Mouse (Mus musculus) intestine, embryonic 16.5 days (tissue): ENCODE data around the gene Ncs1. TPM values are rescaled to one million over a fixed set of nuclear protein-coding genes. Genes with fewer than 3 reads are reported as not detected.
A peak's percentile ranks its signal among the peaks of the same experiment; 100 is the strongest.

Experiments used
- ATAC-seq: fragments of 200-750 bp; cut with Nextera tagmentation; 2 replicates; pipeline ENCODE4 v1.8.0; 2017; ENCODE audit warnings: moderate TSS enrichment, moderate library complexity
- H3K27ac ChIP-seq: fragments of 300-500 bp; sonication (generic); 2 replicates; pipeline ENCODE4 v1.5.1; 2014; ENCODE audit warnings: mild to moderate bottlenecking, low read length
- H3K27me3 ChIP-seq: fragments of 300-500 bp; sonication (generic); replicated peaks from 2 replicates; pipeline ENCODE4 v1.6.1; 2014; ENCODE audit warnings: low read length, control low read depth, mixed read lengths; ENCODE audit not compliant: control insufficient read depth, insufficient read depth
- H3K36me3 ChIP-seq: fragments of 300-500 bp; sonication (generic); 2 replicates; pipeline ENCODE4 v1.6.1; 2014; ENCODE audit warnings: low read length, control low read depth; ENCODE audit not compliant: control insufficient read depth, insufficient read depth
- H3K4me1 ChIP-seq: fragments of 300-500 bp; sonication (generic); 2 replicates; pipeline ENCODE4 v1.6.1; 2014; ENCODE audit warnings: low read length, control low read depth, mixed read lengths; ENCODE audit not compliant: control insufficient read depth, insufficient read depth
- H3K4me2 ChIP-seq: fragments of 300-500 bp; sonication (generic); 2 replicates; pipeline ENCODE4 v1.6.1; 2014; ENCODE audit warnings: low read depth, low read length, control low read depth
- H3K4me3 ChIP-seq: fragments of 300-500 bp; sonication (generic); 2 replicates; pipeline ENCODE4 v1.5.1; 2014; ENCODE audit warnings: mild to moderate bottlenecking, low read length
- H3K9ac ChIP-seq: fragments of 300-500 bp; sonication (generic); 2 replicates; pipeline ENCODE4 v1.6.1; 2014; ENCODE audit warnings: low read depth, low read length
- H3K9me3 ChIP-seq: fragments of 300-500 bp; sonication (generic); 2 replicates; pipeline ENCODE4 v1.6.1; 2016; ENCODE audit warnings: low read length, control low read depth; ENCODE audit not compliant: control insufficient read depth
- WGBS: fragments of 180-500 bp; shearing (Covaris S2); extraction: QIAGEN DNeasy Blood & Tissue Kit; methylation state at CpG from one replicate; pipeline ENCODE4 v1.1.7; 2014; 5-methylcytosine and 5-hydroxymethylcytosine counted together
- polyA plus RNA-seq: library from polyadenylated mRNA; unstranded; fragments of >200 nt; fragmentation: Nextera tagmentation; extraction: Ambion mirVana; gene quantifications from 2 replicates; pipeline ENCODE4 v1.2.1, GENCODE M21; 2015

Ncs1 gene
- polyA plus RNA-seq, 1 experiment from 2014 or later, result 18.7 TPM

DNA sequence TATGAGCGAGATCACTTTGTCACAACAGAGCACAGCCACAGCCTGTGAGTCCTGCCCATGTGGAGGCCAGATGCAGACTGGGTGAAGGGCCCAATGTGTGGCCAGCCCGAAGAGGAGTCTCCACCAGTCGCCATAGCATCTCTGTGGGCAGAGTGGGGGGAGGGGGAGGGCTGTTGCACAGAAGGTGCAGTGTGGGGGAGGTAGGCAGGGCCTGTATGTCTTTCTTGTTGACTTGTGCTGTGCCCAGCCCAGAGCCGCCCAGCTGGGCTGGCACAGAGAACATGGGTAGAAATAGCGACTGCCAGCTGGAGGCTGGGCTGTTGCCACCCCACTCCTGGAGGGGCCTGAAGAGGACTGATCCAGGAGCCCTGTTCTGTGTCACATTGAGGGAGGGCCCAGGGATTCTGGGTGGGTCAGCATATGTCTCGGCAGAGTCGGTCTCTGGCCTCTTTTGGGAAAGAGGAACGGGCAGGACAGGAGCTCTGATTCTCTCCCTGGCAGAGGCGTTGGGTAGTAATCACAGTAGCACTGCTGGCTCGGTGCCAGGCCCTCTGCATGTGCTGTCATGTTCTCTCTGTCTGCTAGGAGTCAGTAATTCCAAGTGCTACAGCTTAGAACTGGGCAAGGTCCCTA lies 18.2 kb downstream of the Ncs1 start:
- no peaks in the 10 kb centered on the region for H3K9me3 ChIP-seq
- H3K27ac ChIP-seq, result peak overlapping the region; percentile 76
- no peak overlapping the region for H3K4me3 ChIP-seq
- no peaks in the 10 kb centered on the region for H3K36me3 ChIP-seq
- H3K4me2 ChIP-seq, result no peak overlapping the region
- WGBS, result 33% methylated on average over 10 of the region's 10 CpGs
- ATAC-seq, result peak; percentile 27; the same call in 1 of the 2 replicates
- no peaks in the 10 kb centered on the region for H3K27me3 ChIP-seq
- H3K4me1 ChIP-seq, result peaks cover 37% of the 10 kb centered on the region
- peak overlapping the region; percentile 15; the same call in 1 of the 2 replicates for H3K9ac ChIP-seq

DNA sequence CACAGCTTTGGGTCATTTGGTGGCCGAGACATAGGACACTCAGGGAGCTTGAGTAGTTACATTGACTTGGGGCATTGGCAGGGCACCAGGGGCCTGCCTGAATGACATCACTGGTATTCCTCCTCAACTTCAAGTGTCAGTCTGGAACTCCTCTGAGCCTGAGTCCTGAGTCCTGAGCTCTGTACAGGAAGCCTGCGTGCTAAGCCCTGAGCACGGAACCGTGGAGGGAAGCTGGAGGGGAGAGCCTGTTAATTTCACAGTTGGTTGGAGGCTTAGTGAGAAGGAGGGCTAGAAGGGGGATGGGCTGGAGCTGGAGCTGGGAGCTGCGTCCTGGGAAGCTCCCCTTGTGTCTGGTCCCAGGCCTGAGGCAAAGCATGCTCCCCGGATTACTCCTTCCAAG lies 21.8 kb downstream of the Ncs1 start:
- Histone ChIP-seq H3K4me1 (peaks cover 30% of the 10 kb centered on the region), H3K4me2 (no peak overlapping the region), H3K36me3 (no peaks in the 10 kb centered on the region), H3K9me3 (no peaks in the 10 kb centered on the region), H3K27me3 (no peaks in the 10 kb centered on the region), H3K4me3 (no peak overlapping the region), H3K9ac (no peak overlapping the region), H3K27ac (no peak overlapping the region)
- WGBS, result 54% methylated on average over 6 of the region's 6 CpGs
- ATAC-seq, result no peak

DNA sequence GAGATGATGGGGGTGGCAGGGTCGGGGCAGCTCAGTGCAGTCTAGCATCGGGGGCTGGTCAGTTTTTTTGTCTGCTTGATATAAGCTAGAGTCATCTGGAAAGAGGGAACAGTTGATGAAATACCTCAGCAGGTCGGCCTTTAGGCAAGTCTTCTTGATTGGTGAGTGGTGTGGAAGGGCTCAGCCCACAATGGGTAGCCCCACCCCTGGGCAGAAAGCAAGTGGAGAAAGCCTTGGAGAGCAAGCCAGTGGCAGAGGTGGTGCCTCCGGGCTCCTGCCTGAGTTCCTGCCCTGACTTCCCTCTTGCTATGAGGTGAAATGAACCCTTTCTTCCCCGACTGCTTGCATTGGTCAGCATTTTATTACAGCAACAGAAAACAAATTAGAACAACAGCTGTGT lies 23.0 kb downstream of the Ncs1 start:
- no peak for ATAC-seq
- Histone ChIP-seq H3K27me3 (no peaks in the 10 kb centered on the region), H3K9me3 (no peaks in the 10 kb centered on the region), H3K36me3 (no peaks in the 10 kb centered on the region), H3K4me2 (no peak overlapping the region), H3K4me3 (no peak overlapping the region), H3K9ac (no peak overlapping the region), H3K27ac (no peak overlapping the region), H3K4me1 (peaks cover 19% of the 10 kb centered on the region)
- 46% methylated on average over 5 of the region's 5 CpGs for WGBS

DNA sequence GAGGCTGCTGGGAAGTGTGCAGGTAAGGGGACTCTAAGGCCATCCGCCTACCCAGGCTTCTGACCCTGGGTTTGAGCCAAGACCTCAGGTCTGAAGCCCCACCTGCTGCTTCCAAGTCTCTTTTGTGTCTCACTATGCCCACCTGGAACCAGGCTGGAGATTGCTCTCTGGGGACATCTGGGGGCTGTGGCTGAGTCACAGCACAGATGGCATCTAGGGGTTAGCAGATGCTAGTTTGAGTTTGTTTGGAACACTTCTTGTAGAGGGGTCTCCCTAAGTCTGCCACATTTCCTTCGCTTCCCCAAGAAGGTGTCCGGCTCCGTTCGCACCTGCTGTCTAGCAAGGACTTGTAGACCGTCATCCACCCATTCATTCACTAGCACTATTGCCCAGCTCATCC lies 23.6 kb downstream of the Ncs1 start:
- H3K27ac ChIP-seq, result no peak overlapping the region
- H3K9me3 ChIP-seq, result no peaks in the 10 kb centered on the region
- no peak overlapping the region for H3K9ac ChIP-seq
- H3K36me3 ChIP-seq, result no peaks in the 10 kb centered on the region
- H3K4me1 ChIP-seq, result peaks cover 14% of the 10 kb centered on the region
- H3K4me3 ChIP-seq, result no peak overlapping the region
- no peaks in the 10 kb centered on the region for H3K27me3 ChIP-seq
- H3K4me2 ChIP-seq, result no peak overlapping the region
- 94% methylated on average over 6 of the region's 6 CpGs for WGBS
- ATAC-seq, result no peak

DNA sequence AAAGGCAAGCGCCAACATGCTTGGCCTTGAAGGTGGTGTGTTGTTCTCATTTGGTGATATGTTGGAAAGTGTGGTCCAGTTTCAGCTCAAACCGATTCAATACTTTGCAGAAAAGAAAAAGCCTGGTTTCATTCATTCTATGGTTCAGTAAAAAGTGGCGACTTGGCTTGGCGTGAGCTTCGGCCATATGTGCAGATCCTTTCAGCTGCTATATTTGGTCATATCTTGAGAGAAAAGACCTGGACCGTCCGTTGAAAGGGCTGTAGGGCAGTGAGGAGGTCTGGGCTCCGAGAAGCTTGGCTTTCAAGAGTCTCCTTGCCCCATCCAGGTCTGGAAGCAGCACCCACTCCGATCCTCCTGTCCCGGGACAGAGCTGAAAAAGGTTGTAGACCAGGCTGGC lies 24.2 kb downstream of the Ncs1 start:
- H3K36me3 ChIP-seq, result no peaks in the 10 kb centered on the region
- no peaks in the 10 kb centered on the region for H3K9me3 ChIP-seq
- H3K27me3 ChIP-seq, result no peaks in the 10 kb centered on the region
- no peak overlapping the region for H3K4me2 ChIP-seq
- WGBS, result 91% methylated on average over 10 of the region's 10 CpGs
- H3K9ac ChIP-seq, result no peak overlapping the region
- peaks cover 7% of the 10 kb centered on the region for H3K4me1 ChIP-seq
- no peak overlapping the region for H3K4me3 ChIP-seq
- no peak overlapping the region for H3K27ac ChIP-seq
- ATAC-seq, result no peak

DNA sequence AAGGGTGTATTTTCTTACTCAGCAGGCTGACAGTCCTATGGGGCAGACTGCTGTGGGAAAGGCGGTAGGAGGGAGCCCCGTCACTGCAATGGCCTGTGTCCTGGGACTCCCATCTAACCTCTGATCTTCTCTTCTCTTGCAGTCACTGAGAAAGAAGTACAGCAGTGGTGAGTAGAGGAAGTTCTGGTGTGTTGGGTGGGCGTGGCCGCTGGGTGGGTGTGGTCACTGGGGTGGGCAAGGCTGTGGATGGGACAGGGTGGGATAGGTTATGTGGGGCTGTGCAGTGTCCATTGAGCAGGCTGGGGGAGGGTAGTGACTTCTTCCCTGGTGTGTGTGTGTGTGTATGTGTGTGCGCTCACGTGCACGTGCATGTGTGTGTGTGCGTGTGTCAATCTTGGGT lies 24.8 kb downstream of the Ncs1 start:
- Histone ChIP-seq H3K9ac (no peak overlapping the region), H3K36me3 (no peaks in the 10 kb centered on the region), H3K4me3 (no peak overlapping the region), H3K4me1 (peaks cover 4% of the 10 kb centered on the region; the same call in 1 of the 2 replicates), H3K27me3 (no peaks in the 10 kb centered on the region), H3K4me2 (no peak overlapping the region), H3K9me3 (no peaks in the 10 kb centered on the region), H3K27ac (no peak overlapping the region)
- no peak for ATAC-seq
- 90% methylated on average over 8 of the region's 8 CpGs for WGBS

DNA sequence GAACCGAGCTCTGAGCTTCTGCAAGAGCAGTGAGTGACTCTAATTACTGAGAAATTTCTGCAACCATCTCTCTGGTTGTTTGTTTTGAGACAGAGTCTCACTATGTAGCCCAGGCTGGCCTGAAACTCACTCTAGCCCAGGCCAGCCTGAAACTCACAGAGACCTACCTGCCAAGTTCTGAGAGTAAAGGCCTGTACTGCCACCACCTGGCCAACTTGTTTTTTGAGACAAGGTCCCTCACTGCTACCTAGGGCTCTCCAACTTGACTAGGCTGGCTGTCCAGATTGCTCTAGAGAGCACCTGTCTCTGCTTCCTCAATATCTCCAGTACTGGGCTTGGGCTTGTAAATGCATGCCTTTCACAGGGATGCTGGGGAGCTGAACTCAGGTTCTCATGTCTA lies 25.4 kb downstream of the Ncs1 start:
- Histone ChIP-seq H3K27me3 (no peaks in the 10 kb centered on the region), H3K4me1 (no peaks in the 10 kb centered on the region), H3K27ac (no peak overlapping the region), H3K9me3 (no peaks in the 10 kb centered on the region), H3K4me3 (no peak overlapping the region), H3K9ac (no peak overlapping the region), H3K4me2 (no peak overlapping the region), H3K36me3 (no peaks in the 10 kb centered on the region; the same call in 1 of the 2 replicates)
- WGBS, result 89% methylated on average over 1 of the region's 1 CpGs
- ATAC-seq, result no peak

DNA sequence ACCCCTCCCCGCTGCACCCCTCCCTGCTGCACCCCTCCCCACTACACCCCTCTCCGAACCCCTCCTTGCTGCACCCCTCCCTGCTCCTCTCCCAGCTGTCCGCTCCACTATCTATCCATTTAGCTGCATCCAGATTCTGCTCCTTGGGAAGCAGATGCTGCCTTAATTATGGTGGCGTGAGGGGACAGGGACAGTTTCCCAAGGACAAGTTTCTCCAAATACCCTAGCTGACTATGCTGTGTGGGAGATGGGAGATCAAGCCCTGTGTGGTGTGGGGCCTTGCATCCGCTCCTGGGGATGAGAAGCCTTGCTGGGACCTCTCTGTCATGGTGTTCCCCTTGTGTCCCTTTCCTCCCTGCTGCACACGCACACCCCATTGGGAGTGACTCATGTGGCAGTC lies 29.4 kb downstream of the Ncs1 start:
- no peak overlapping the region for H3K9ac ChIP-seq
- H3K27me3 ChIP-seq, result no peaks in the 10 kb centered on the region
- H3K4me3 ChIP-seq, result no peak overlapping the region
- no peak for ATAC-seq
- H3K36me3 ChIP-seq, result no peaks in the 10 kb centered on the region; the same call in 1 of the 2 replicates
- H3K27ac ChIP-seq, result no peak overlapping the region
- H3K4me2 ChIP-seq, result no peak overlapping the region
- no peaks in the 10 kb centered on the region for H3K9me3 ChIP-seq
- WGBS, result 86% methylated on average over 6 of the region's 6 CpGs
- H3K4me1 ChIP-seq, result no peaks in the 10 kb centered on the region

DNA sequence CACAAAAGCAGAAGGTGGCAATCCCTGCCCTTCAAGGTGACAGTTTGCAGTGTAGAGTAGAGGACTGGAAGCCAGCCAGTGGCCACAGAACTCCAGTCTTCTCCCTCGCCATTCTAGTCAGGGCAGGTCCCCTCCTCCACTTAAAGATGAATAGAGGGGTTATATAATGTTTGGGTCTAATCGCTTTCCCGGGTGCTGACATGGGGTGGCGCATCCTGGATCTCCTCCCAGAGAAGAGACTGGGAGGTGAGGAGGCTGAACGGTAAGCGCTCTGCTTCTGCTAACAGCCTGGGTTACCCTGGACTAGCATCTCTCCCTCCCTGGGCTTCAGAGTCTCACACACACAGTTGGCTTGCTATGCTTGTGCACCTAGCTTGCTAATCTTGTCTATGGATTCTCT lies 32.2 kb downstream of the Ncs1 start:
- H3K27me3 ChIP-seq, result no peaks in the 10 kb centered on the region
- peaks cover 8% of the 10 kb centered on the region; the same call in 1 of the 2 replicates for H3K36me3 ChIP-seq
- H3K9me3 ChIP-seq, result no peaks in the 10 kb centered on the region
- H3K4me2 ChIP-seq, result no peak overlapping the region
- 73% methylated on average over 6 of the region's 6 CpGs for WGBS
- no peak overlapping the region for H3K27ac ChIP-seq
- no peak overlapping the region for H3K4me3 ChIP-seq
- no peaks in the 10 kb centered on the region for H3K4me1 ChIP-seq
- no peak for ATAC-seq
- no peak overlapping the region for H3K9ac ChIP-seq

DNA sequence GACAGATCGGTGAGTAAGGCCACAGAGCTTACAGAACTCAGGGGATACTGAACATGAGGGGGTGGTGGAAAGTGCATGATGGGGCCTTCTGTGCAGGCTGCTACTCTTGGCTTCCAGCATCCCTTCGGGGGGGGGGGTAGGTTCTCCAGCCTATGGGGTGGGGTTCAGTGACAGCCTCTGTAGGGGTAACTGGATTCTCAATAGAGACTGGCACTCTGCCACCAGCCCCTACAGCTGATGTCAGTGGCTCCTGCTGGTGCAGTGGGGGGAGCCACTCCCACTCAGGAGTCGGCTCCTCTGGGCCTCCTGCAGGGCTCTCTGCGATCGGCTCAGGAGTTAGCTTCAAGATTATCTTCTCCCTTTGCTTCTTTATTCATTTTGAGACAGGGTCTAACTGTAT lies 32.9 kb downstream of the Ncs1 start:
- Histone ChIP-seq H3K4me2 (no peak overlapping the region), H3K9ac (no peak overlapping the region), H3K9me3 (no peaks in the 10 kb centered on the region), H3K4me3 (no peak overlapping the region), H3K27ac (no peak overlapping the region), H3K27me3 (no peaks in the 10 kb centered on the region), H3K4me1 (no peaks in the 10 kb centered on the region), H3K36me3 (peaks cover 8% of the 10 kb centered on the region; the same call in 1 of the 2 replicates)
- ATAC-seq, result no peak
- WGBS, result 71% methylated on average over 5 of the region's 5 CpGs
